Mouse (Mus musculus) ES-E14 (cell line): ENCODE results near the gene Gm49318.

Experiments used
- CHD2 ChIP-seq: IDR thresholded peaks from 2 replicates; pipeline ENCODE4 v1.6.1; 2014; ENCODE audit warnings: mild to moderate bottlenecking, low read depth, low read length, inconsistent platforms
- HCFC1 ChIP-seq: IDR thresholded peaks from 2 replicates; pipeline ENCODE4 v1.6.1; 2012; ENCODE audit warnings: low read length, inconsistent platforms, borderline replicate concordance; ENCODE audit not compliant: insufficient read depth
- MAFK ChIP-seq: IDR thresholded peaks from 2 replicates; pipeline ENCODE4 v1.6.1; 2014; ENCODE audit warnings: mild to moderate bottlenecking, low read depth, low read length, inconsistent platforms; ENCODE audit not compliant: insufficient read depth
- ZNF384 ChIP-seq: IDR thresholded peaks from 2 replicates; pipeline ENCODE4 v1.6.1; 2012; ENCODE audit warnings: low read depth, low read length, inconsistent platforms

- TF ChIP-seq MAFK: no peak
- TF ChIP-seq HCFC1: no peak
- TF ChIP-seq ZNF384: no peak
- TF ChIP-seq CHD2: no peak
Observed at GRCm38 (mm10) chr9:22055713-22056112, 15.3 kb downstream of the Gm49318 start.
